Mouse (Mus musculus) myocyte (in vitro differentiated cells): ENCODE measurements around the gene Spon1. TPM values are rescaled to one million over a fixed set of nuclear protein-coding genes. Genes with fewer than 3 reads are reported as not detected.

Experiments
- H3K27me3 ChIP-seq: one replicate; pipeline ENCODE4 v1.6.1; 2011; ENCODE audit not compliant: control insufficient read depth, insufficient read depth, insufficient read length
- H3K36me3 ChIP-seq: one replicate; pipeline ENCODE4 v1.6.1; 2011; ENCODE audit not compliant: control insufficient read depth, insufficient read depth
- H3K4me2 ChIP-seq: one replicate; pipeline ENCODE4 v1.6.1; 2011; ENCODE audit warnings: low read depth, control low read depth
- H3K4me3 ChIP-seq: one replicate; pipeline ENCODE4 v1.5.1; 2011; ENCODE audit warnings: mild to moderate bottlenecking, control low read depth, moderate library complexity
- H3K79me2 ChIP-seq: one replicate; pipeline ENCODE4 v1.6.1; 2011; ENCODE audit not compliant: control insufficient read depth, insufficient read depth
- H3ac ChIP-seq: one replicate; pipeline ENCODE4 v1.6.1; 2011; ENCODE audit not compliant: control insufficient read depth, insufficient read length
- CEBPB ChIP-seq: IDR thresholded peaks from 2 replicates; pipeline ENCODE4 v1.6.1; 2011; ENCODE audit warnings: mild to moderate bottlenecking, moderate library complexity; ENCODE audit not compliant: poor library complexity, insufficient read depth, severe bottlenecking
- E2F4 ChIP-seq: IDR thresholded peaks from one replicate; pipeline ENCODE4 v1.6.1; 2011; ENCODE audit warnings: mild to moderate bottlenecking, control low read depth, moderate library complexity; ENCODE audit not compliant: insufficient read depth
- MAX ChIP-seq: IDR thresholded peaks from one replicate; pipeline ENCODE4 v1.6.1; 2011; ENCODE audit warnings: low read depth, mild to moderate bottlenecking, control low read depth
- MYOD1 ChIP-seq, 3 experiments: IDR thresholded peaks; one replicate each; pipeline ENCODE4 v1.6.1; 2011; ENCODE audit warnings: control low read depth in 2 of 3, low read depth in 2 of 3, mild to moderate bottlenecking in 2 of 3, moderate library complexity in 1 of 3; ENCODE audit not compliant: insufficient read length in 2 of 3, control insufficient read depth in 1 of 3
- MYOG ChIP-seq, 3 experiments: IDR thresholded peaks; one replicate each; pipeline ENCODE4 v1.6.1; 2011; ENCODE audit warnings: control low read depth in 2 of 3, low read depth in 2 of 3, mild to moderate bottlenecking in 2 of 3; ENCODE audit not compliant: insufficient read length in 2 of 3, control insufficient read depth in 1 of 3, insufficient read depth in 1 of 3
- POLR2A ChIP-seq: IDR thresholded peaks from one replicate; pipeline ENCODE4 v1.6.1; 2011; ENCODE audit warnings: low read depth, mild to moderate bottlenecking, control low read depth, moderate library complexity; ENCODE audit not compliant: insufficient read length
- POLR2AphosphoS2 ChIP-seq: IDR thresholded peaks from one replicate; pipeline ENCODE4 v1.6.1; 2011; ENCODE audit warnings: low read depth, control low read depth; ENCODE audit not compliant: insufficient read length
- REST ChIP-seq: IDR thresholded peaks from one replicate; pipeline ENCODE4 v1.6.1; 2011; ENCODE audit warnings: mild to moderate bottlenecking, control low read depth, moderate library complexity; ENCODE audit not compliant: insufficient read depth, insufficient read length
- SRF ChIP-seq: IDR thresholded peaks from one replicate; pipeline ENCODE4 v1.6.1; 2011; ENCODE audit warnings: low read depth; ENCODE audit not compliant: control insufficient read depth, insufficient read length
- TCF12 ChIP-seq: IDR thresholded peaks from one replicate; pipeline ENCODE4 v1.6.1; 2011; ENCODE audit warnings: mild to moderate bottlenecking, control low read depth; ENCODE audit not compliant: poor library complexity, insufficient read depth, severe bottlenecking
- TCF3 ChIP-seq: IDR thresholded peaks from one replicate; pipeline ENCODE4 v1.6.1; 2011; ENCODE audit warnings: low read depth, control low read depth; ENCODE audit not compliant: insufficient read length
- USF1 ChIP-seq: IDR thresholded peaks from one replicate; pipeline ENCODE4 v1.6.1; 2011; ENCODE audit warnings: low read depth, mild to moderate bottlenecking, control low read depth, moderate library complexity
- polyA plus RNA-seq: library from polyadenylated mRNA; unstranded; fragments of >200 nt; fragmentation: generic; extraction: Trizol; gene quantifications from one replicate; pipeline ENCODE4 v1.2.1, GENCODE M21; 2012; ENCODE audit warnings: missing spikeins

Spon1 gene
- polyA plus RNA-seq, 1 experiment, result 0.04 TPM

DNA sequence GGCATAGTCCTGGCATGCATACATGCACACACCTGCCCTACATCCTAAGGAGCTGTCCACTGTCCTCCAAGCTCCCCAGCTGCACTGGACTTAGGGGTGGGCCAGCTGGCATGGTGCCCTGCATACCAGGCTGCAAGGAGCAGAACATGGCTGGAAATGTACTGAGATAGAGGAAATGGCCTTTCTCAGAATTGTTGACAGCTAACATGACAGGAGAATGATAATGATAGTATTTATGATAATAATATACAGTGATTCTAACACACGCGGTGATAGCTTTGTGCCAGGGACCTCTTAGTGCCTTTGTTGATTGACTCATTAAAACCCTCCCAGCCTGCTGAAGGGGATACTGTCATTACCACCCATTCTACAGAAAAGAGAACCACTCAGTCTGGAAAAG, 54.4 kb downstream of the Spon1 start:
- peaks cover 5% of the 10 kb centered on the region for H3K27me3 ChIP-seq
- H3K4me2 ChIP-seq, result no peak overlapping the region
- H3K79me2 ChIP-seq, result no peaks in the 10 kb centered on the region
- no peaks in the 10 kb centered on the region for H3K36me3 ChIP-seq
- no peak overlapping the region for H3K4me3 ChIP-seq
- no peak overlapping the region for H3ac ChIP-seq
- no peak for TF ChIP-seq POLR2AphosphoS2
- no peak for TF ChIP-seq MYOD1 (IDR thresholded peaks at IDR 0.05; ENCODE audit: control insufficient read depth in 1 of 3, insufficient read length in 2 of 3, low read depth in 2 of 3)
- no peak for TF ChIP-seq MAX
- no peak for TF ChIP-seq REST
- no peak for TF ChIP-seq SRF
- peak in 1 of 3 experiments; percentile 5 for TF ChIP-seq MYOG (IDR thresholded peaks at IDR 0.05; ENCODE audit: control insufficient read depth in 1 of 3, insufficient read depth in 1 of 3, insufficient read length in 2 of 3, low read depth in 2 of 3)

GRCm38 (mm10) chr7:113823026-113823425, 57.2 kb downstream of the Spon1 start:
- no peak overlapping the region for H3K4me3 ChIP-seq
- no peak overlapping the region for H3K4me2 ChIP-seq
- peaks cover 5% of the 10 kb centered on the region for H3K27me3 ChIP-seq
- TF ChIP-seq REST, result no peak
- TF ChIP-seq TCF12, result no peak
- no peak for TF ChIP-seq POLR2AphosphoS2
- no peak for TF ChIP-seq SRF
- no peak for TF ChIP-seq E2F4
- TF ChIP-seq MAX, result no peak
- TF ChIP-seq USF1, result no peak
- TF ChIP-seq MYOG (IDR thresholded peaks at IDR 0.05; ENCODE audit: control insufficient read depth in 1 of 3, insufficient read depth in 1 of 3, insufficient read length in 2 of 3, low read depth in 2 of 3), result no peak
- TF ChIP-seq MYOD1 (IDR thresholded peaks at IDR 0.05; ENCODE audit: control insufficient read depth in 1 of 3, insufficient read length in 2 of 3, low read depth in 2 of 3), result no peak
- TF ChIP-seq CEBPB, result no peak
- no peak for TF ChIP-seq POLR2A
- no peak for TF ChIP-seq TCF3
- no peak overlapping the region for H3ac ChIP-seq
- H3K36me3 ChIP-seq, result no peaks in the 10 kb centered on the region
- H3K79me2 ChIP-seq, result no peaks in the 10 kb centered on the region

GRCm38 (mm10) chr7:113824651-113825050, 58.9 kb downstream of the Spon1 start:
- Histone ChIP-seq H3K4me2 (no peak overlapping the region), H3K36me3 (no peaks in the 10 kb centered on the region), H3K4me3 (no peak overlapping the region), H3K79me2 (no peaks in the 10 kb centered on the region), H3ac (no peak overlapping the region), H3K27me3 (no peaks in the 10 kb centered on the region)
- no peak for TF ChIP-seq SRF
- no peak for TF ChIP-seq USF1
- TF ChIP-seq MAX, result no peak
- TF ChIP-seq REST, result no peak
- no peak for TF ChIP-seq MYOG (IDR thresholded peaks at IDR 0.05; ENCODE audit: control insufficient read depth in 1 of 3, insufficient read depth in 1 of 3, insufficient read length in 2 of 3, low read depth in 2 of 3)
- TF ChIP-seq TCF12, result no peak
- TF ChIP-seq CEBPB, result no peak
- no peak for TF ChIP-seq TCF3
- no peak for TF ChIP-seq MYOD1 (IDR thresholded peaks at IDR 0.05; ENCODE audit: control insufficient read depth in 1 of 3, insufficient read length in 2 of 3, low read depth in 2 of 3)
- no peak for TF ChIP-seq E2F4
- TF ChIP-seq POLR2AphosphoS2, result no peak

DNA sequence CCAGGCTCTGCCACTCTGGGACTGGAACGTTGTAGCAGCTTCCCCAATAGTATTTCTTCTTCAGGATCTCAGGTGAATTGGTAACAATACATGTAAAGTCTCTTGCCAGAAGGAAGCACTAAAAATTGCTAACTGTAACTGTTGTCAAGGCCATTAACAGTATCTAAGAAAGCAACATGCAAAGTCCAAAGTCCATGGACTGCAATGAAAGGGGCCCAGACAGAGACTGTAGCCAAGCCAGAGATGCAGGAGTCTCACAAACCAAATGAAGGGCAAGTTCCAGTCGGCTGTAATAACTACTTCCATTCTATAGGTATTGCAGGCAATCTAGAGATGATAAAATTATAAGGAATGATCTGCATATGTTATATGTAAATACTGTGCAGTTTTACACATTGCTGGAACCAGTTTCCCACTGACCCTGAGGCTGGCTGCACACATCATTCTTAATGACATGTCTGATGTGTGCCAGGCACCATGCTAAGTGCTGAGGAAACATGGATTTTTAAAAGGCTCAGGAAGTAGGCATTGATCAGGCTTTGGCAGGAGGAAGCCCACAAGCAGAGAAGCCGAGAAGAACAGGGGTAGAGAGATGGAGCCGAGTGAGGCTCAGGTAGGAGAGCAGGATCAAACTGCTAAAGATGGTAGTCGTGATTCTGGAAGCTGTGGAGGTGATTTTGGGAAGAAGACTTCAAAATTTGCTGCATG, 59.9 kb downstream of the Spon1 start:
- Histone ChIP-seq H3K4me3 (no peak overlapping the region), H3K27me3 (no peaks in the 10 kb centered on the region), H3ac (no peak overlapping the region), H3K79me2 (no peaks in the 10 kb centered on the region), H3K4me2 (no peak overlapping the region), H3K36me3 (no peaks in the 10 kb centered on the region)
- TF ChIP-seq SRF, result no peak
- no peak for TF ChIP-seq MYOD1 (IDR thresholded peaks at IDR 0.05; ENCODE audit: control insufficient read depth in 1 of 3, insufficient read length in 2 of 3, low read depth in 2 of 3)
- TF ChIP-seq TCF12, result no peak
- no peak for TF ChIP-seq USF1
- no peak for TF ChIP-seq E2F4
- no peak for TF ChIP-seq POLR2A
- no peak for TF ChIP-seq MYOG (IDR thresholded peaks at IDR 0.05; ENCODE audit: control insufficient read depth in 1 of 3, insufficient read depth in 1 of 3, insufficient read length in 2 of 3, low read depth in 2 of 3)
- TF ChIP-seq MAX, result no peak
- no peak for TF ChIP-seq TCF3
- no peak for TF ChIP-seq CEBPB
- no peak for TF ChIP-seq REST
- no peak for TF ChIP-seq POLR2AphosphoS2

DNA sequence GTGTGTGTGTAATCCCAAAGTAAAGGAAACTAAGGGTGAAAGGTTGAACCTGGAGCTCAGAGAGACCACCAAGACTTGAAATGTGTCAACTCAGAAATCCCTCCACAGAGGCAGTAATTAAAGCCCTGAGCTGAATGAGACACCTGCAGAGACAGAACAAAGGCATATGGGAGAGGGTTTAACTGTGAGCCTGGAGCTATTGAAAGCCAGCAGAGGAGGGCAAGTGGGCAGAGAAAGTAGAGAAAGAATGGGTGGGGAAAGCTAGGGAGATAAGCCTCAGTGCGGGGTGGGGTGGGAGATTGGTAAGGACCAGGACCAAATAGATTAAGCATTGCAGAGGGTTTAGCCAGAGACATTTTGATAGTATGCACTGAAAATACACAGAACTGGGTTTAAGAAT, 60.7 kb downstream of the Spon1 start:
- TF ChIP-seq SRF, result no peak
- no peak for TF ChIP-seq MYOD1 (IDR thresholded peaks at IDR 0.05; ENCODE audit: control insufficient read depth in 1 of 3, insufficient read length in 2 of 3, low read depth in 2 of 3)
- no peak for TF ChIP-seq CEBPB
- TF ChIP-seq E2F4, result no peak
- no peak for TF ChIP-seq TCF12
- no peak for TF ChIP-seq POLR2AphosphoS2
- Histone ChIP-seq H3K4me2 (no peak overlapping the region), H3K27me3 (no peaks in the 10 kb centered on the region), H3K4me3 (no peak overlapping the region), H3ac (no peak overlapping the region), H3K79me2 (no peaks in the 10 kb centered on the region), H3K36me3 (no peaks in the 10 kb centered on the region)
